Mouse (Mus musculus) limb, embryonic 14.5 days (tissue): ENCODE measurements around the gene Slc11a2. TPM values are rescaled to one million over a fixed set of nuclear protein-coding genes. Genes with fewer than 3 reads are reported as not detected.

Experiments
- ATAC-seq: fragments of 200-750 bp; cut with Nextera tagmentation; 2 replicates; pipeline ENCODE4 v1.8.0; 2017; ENCODE audit warnings: low read depth, moderate number of reproducible peaks, moderate TSS enrichment; ENCODE audit not compliant: low FRiP score
- DNase-seq: peaks from one replicate; pipeline ENCODE4 v3.0.0-alpha.2; 2015; ENCODE audit warnings: low spot score
- H3K27ac ChIP-seq: fragments of 300-500 bp; sonication (generic); replicated peaks from 2 replicates; pipeline ENCODE4 v1.5.1; 2014; ENCODE audit warnings: low read depth, mild to moderate bottlenecking, low read length, moderate library complexity, mixed read lengths
- H3K27me3 ChIP-seq: fragments of 300-500 bp; sonication (generic); 2 replicates; pipeline ENCODE4 v1.6.1; 2014; ENCODE audit warnings: low read length, mixed read lengths; ENCODE audit not compliant: control insufficient read depth, insufficient read depth
- H3K36me3 ChIP-seq: fragments of 300-500 bp; sonication (generic); 2 replicates; pipeline ENCODE4 v1.6.1; 2014; ENCODE audit warnings: mild to moderate bottlenecking, low read length, moderate library complexity, mixed read lengths; ENCODE audit not compliant: control insufficient read depth, insufficient read depth
- H3K4me1 ChIP-seq: fragments of 300-500 bp; sonication (generic); 2 replicates; pipeline ENCODE4 v1.6.1; 2014; ENCODE audit warnings: antibody characterized with exemption, low read length, mixed read lengths; ENCODE audit not compliant: control insufficient read depth, insufficient read depth
- H3K4me2 ChIP-seq: fragments of 300-500 bp; sonication (generic); replicated peaks from 2 replicates; pipeline ENCODE4 v1.6.1; 2014; ENCODE audit warnings: low read depth, mild to moderate bottlenecking, low read length, moderate library complexity; ENCODE audit not compliant: severe bottlenecking
- H3K4me3 ChIP-seq: fragments of 300-500 bp; sonication (generic); replicated peaks from 2 replicates; pipeline ENCODE4 v1.5.1; 2014; ENCODE audit warnings: low read length
- H3K9ac ChIP-seq: fragments of 300-500 bp; sonication (generic); 2 replicates; pipeline ENCODE4 v1.6.1; 2014; ENCODE audit warnings: mild to moderate bottlenecking, low read depth, low read length, moderate library complexity; ENCODE audit not compliant: severe bottlenecking
- H3K9me3 ChIP-seq: fragments of 300-500 bp; sonication (generic); 2 replicates; pipeline ENCODE4 v1.6.1; 2016; ENCODE audit warnings: low read length; ENCODE audit not compliant: control insufficient read depth
- POLR2A ChIP-seq: fragments of 200-500 bp; IDR thresholded peaks from 2 replicates; pipeline ENCODE4 v1.8.0; 2012; ENCODE audit warnings: inconsistent platforms, mild to moderate bottlenecking, moderate library complexity, borderline replicate concordance; ENCODE audit not compliant: insufficient read depth, insufficient read length; ENCODE audit errors: extremely low read depth
- WGBS: fragments of 180-500 bp; shearing (Covaris S2); extraction: QIAGEN DNeasy Blood & Tissue Kit; methylation state at CpG from one replicate; pipeline ENCODE4 v1.1.7; 2014; 5-methylcytosine and 5-hydroxymethylcytosine counted together
- polyA plus RNA-seq, 2 experiments: library from polyadenylated mRNA; depleted of rRNA in 1 of 2; stranded (reverse) in 1 of 2; unstranded in 1 of 2; fragments of >200 nt; fragmentation: Nextera tagmentation in 1 of 2; extraction: Ambion mirVana in 1 of 2; gene quantifications; 2 replicates each; pipeline versions ENCODE4 v1.2.1 to v1.2.3; 2012 to 2014

Gene Slc11a2
- polyA plus RNA-seq, 2 experiments = 20.4 to 30.3 TPM

- Histone ChIP-seq H3K9me3 (no peaks in the 10 kb centered on the region), H3K9ac (no peak overlapping the region), H3K27me3 (no peaks in the 10 kb centered on the region), H3K36me3 (no peaks in the 10 kb centered on the region), H3K4me3 (no peak overlapping the region), H3K4me1 (peaks cover 5% of the 10 kb centered on the region; the same call in 1 of the 2 replicates), H3K4me2 (no peak overlapping the region), H3K27ac (no peak overlapping the region)
- ATAC-seq = no peak
- no peak for DNase-seq
- TF ChIP-seq POLR2A = no peak
- 89% methylated on average over 3 of the region's 3 CpGs for WGBS
Measured at GRCm38 (mm10) chr15:100449495-100449894, 24.6 kb upstream of the Slc11a2 start.

GRCm38 (mm10) chr15:100448572-100448971 is 23.7 kb upstream of the Slc11a2 start:
- Histone ChIP-seq H3K9ac (no peak overlapping the region), H3K27me3 (no peaks in the 10 kb centered on the region), H3K27ac (no peak overlapping the region), H3K36me3 (no peaks in the 10 kb centered on the region), H3K9me3 (no peaks in the 10 kb centered on the region), H3K4me2 (no peak overlapping the region), H3K4me1 (peaks cover 11% of the 10 kb centered on the region; the same call in 1 of the 2 replicates), H3K4me3 (no peak overlapping the region)
- no peak for TF ChIP-seq POLR2A
- 78% methylated on average over 4 of the region's 4 CpGs for WGBS
- DNase-seq = no peak
- no peak for ATAC-seq

GRCm38 (mm10) chr15:100446887-100447286 is 22.0 kb upstream of the Slc11a2 start:
- Histone ChIP-seq H3K4me3 (no peak overlapping the region), H3K36me3 (no peaks in the 10 kb centered on the region), H3K27me3 (no peaks in the 10 kb centered on the region), H3K9ac (no peak overlapping the region), H3K27ac (no peak overlapping the region), H3K4me2 (no peak overlapping the region), H3K9me3 (no peaks in the 10 kb centered on the region), H3K4me1 (peaks cover 11% of the 10 kb centered on the region; the same call in 1 of the 2 replicates)
- 74% methylated on average over 2 of the region's 2 CpGs for WGBS
- ATAC-seq (no peak), DNase-seq (no peak)
- no peak for TF ChIP-seq POLR2A

- Histone ChIP-seq H3K9ac (peak overlapping the region; percentile 46), H3K27ac (peak overlapping the region; percentile 86), H3K4me2 (peak overlapping the region; percentile 74), H3K4me3 (peak overlapping the region; percentile 34), H3K27me3 (no peaks in the 10 kb centered on the region), H3K36me3 (no peaks in the 10 kb centered on the region), H3K9me3 (no peaks in the 10 kb centered on the region), H3K4me1 (0 out of 2 replicates have a peak, but pooled peaks cover 6% of the 10 kb centered on the region)
- 4% methylated on average over 20 of the region's 31 CpGs for WGBS
- peak; percentile 97 for ATAC-seq
- no peak for TF ChIP-seq POLR2A
- DNase-seq = peak; percentile 90
Measured at GRCm38 (mm10) chr15:100443126-100443922, 18.5 kb upstream of the Slc11a2 start.

GRCm38 (mm10) chr15:100436518-100436917 is 11.6 kb upstream of the Slc11a2 start:
- ATAC-seq = no peak
- no peaks in the 10 kb centered on the region for H3K9me3 ChIP-seq
- no peak for TF ChIP-seq POLR2A
- no peak overlapping the region for H3K9ac ChIP-seq
- no peak overlapping the region for H3K27ac ChIP-seq
- no peaks in the 10 kb centered on the region for H3K36me3 ChIP-seq
- no peaks in the 10 kb centered on the region for H3K4me1 ChIP-seq
- H3K4me3 ChIP-seq = no peak overlapping the region
- WGBS = 67% methylated on average over 10 of the region's 10 CpGs
- no peaks in the 10 kb centered on the region for H3K27me3 ChIP-seq
- no peak overlapping the region for H3K4me2 ChIP-seq
- DNase-seq = no peak
